Mouse (Mus musculus) kidney, adult 2 months (tissue): Measurements from ENCODE around the gene Gm21958.

Experiments
- CTCF ChIP-seq: fragments of 200-500 bp; conservative IDR thresholded peaks from 2 replicates; pipeline ENCODE4 v1.5.1; 2011; ENCODE audit warnings: low read depth, mild to moderate bottlenecking, control low read depth, low read length, moderate library complexity, mixed read lengths; ENCODE audit not compliant: insufficient read depth, insufficient read length
- POLR2A ChIP-seq: fragments of 200-500 bp; IDR thresholded peaks from one replicate; pipeline ENCODE4 v1.6.1; 2011; ENCODE audit warnings: low read depth, low read length, control low read depth

DNA sequence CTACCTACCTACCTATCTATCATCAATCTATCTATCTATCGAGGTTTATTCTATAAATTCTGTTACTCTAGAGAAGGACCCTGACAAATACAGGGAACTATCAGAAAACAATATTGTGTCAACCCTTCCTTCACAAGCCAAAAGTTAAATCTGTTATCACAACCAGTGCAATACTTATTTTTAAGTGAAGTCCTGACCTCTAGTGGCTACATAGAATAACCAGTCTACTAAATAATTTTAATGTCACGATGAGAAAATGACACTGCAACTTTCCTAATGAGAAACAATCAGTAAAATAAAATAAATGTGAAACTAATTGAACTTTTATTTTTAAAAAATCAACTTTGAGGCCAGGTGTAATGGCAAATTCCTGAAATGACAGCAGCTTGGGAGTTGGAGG is 25.1 kb downstream of the Gm21958 start:
- TF ChIP-seq CTCF: no peak
- TF ChIP-seq POLR2A: no peak
